Mouse (Mus musculus): Measurements from ENCODE around the gene Catsper3. TPM values are rescaled to one million over a fixed set of nuclear protein-coding genes. Genes with fewer than 3 reads are reported as not detected.

Catsper3 gene
- total RNA-seq, 2 experiments from 2014 or later, result not detected

DNA sequence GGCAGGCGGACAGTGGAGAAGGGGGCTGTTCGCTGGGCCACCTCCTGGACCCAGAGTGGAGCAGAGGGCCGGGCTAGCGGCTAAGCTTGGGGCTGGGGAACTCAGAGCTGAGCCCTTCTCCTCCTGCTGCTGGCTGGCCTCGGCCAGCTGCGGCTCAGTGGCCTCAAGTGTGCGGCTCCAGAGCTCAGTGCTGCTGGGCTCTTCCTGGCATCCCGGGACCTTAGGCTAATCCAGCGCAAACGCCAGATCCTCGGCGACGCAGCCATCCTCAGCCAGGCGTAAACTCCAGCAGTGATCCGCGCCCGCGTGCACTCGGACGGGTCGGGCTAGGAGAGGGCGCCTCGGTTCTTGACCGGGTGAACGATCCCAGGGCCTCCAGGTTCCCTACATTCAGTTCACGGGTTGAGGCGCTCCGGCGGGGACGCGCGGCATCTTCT is 40.9 kb downstream of the Catsper3 start:
- intact Hi-C loops (cut with DNase I), result loop anchor here (5.0 kb wide), 2 partner anchors 137 to 427 kb away; partner anchors contain the start of gene Neurog1
- no peak for DNase-seq (ENCODE audit: extremely low spot score in 1 of 2, low spot score in 2 of 2)

DNA sequence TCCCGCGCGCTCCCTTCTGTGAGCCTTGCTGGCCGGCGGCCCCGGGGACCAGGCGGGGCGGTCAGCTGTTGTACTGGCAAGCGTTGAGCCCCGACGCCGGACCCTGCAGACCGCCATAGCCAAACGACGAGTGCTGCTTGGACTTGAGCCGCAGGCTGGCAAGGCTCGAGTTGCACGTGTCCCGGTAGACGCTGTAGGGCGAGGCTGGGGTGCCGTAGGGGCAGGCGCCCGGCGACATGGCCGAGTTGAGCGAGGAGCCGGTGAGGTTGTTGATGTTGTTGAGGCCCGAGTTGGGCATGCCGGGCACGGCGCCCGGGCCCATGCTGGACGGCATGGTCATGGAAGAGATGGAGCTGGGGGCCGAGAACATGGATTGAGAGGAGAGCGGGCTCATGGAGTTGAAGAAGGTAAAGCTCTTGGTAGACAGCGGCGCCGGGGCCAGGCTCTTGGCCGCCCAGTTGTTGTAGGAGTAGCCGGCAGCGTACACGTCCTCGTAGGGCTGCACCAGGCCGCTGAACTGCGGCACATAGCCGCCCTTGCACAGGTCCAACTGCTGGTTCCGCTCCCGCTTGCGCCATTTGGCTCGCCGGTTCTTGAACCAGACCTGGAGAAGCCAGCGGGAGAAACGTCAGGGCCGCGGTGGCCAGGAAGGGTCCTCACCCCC is 41.8 kb downstream of the Catsper3 start:
- DNase-seq (ENCODE audit: extremely low spot score in 1 of 2, low spot score in 2 of 2), result no peak
- intact Hi-C loops (cut with DNase I), result loop anchor here (5.0 kb wide), 2 partner anchors 136 to 426 kb away; partner anchors contain the start of gene Neurog1

DNA sequence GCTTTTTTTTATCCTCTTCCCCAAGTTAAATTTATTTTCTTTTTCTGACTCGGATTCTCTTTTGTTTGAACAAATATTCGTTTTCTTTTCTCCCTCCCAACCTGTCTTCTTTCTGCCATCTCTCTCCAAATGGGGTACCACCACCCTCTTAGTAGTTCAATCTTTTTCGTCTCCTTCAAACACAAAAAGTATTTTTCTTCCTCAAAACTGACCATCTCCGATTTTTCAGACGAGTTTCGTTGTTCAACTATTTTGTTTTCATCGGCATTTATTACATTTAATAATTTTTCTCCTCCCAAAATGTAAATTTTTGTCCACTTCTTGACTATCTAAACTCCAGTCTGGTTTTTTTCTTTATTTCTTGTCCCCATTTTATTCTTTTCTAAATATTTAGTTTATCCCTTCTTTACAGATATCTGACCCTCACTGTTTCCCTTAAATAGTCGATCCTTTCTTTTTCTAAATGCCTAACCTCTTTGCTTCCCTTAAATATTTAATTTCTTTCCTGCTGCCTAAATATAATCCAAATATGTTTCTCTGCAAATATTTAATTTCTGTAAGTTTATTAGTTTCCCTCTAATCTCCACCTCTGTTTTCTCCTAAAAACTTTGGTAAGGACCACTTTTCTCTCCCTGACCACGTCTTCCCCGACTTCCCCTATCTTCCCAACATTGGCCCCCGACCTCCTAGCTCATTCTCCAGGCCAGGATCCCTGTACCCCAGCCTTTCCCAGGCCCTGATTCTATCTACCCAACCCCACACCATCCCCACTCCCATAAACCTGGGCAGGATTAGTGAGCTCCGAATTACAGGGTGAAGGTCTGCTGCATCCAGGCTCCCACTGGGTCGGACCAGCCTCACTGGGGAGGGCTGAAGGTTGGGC is 42.7 kb downstream of the Catsper3 start:
- intact Hi-C loops (cut with DNase I), result loop anchor here (5.0 kb wide), 2 partner anchors 135 to 425 kb away; partner anchors contain the start of gene Neurog1
- no peak for DNase-seq (ENCODE audit: extremely low spot score in 1 of 2, low spot score in 2 of 2)

DNA sequence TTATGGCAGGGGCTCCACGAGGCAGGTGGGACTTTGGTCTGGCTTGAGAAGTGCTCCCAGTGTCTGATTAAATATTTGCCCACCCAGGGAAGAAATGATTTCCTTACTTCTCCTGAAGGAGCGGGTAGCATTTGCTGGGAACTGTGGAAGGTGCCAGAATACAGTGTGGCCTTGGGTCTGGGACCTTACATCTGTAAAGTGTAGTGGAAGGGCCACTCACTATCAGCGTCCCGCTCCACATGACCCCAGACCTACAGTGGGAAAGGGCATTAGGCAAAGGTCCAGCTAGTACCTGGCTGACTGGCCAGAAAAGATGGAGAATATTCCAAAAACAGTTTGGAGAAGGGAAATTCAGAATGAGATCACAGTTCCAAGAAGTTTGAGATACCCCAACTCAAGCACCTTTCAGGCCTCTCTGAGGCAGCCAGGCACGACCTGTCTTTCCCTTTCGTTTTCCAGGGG is 43.3 kb downstream of the Catsper3 start:
- intact Hi-C loops (cut with DNase I), result loop anchor here (5.0 kb wide), 2 partner anchors 135 to 425 kb away; partner anchors contain the start of gene Neurog1
- DNase-seq (ENCODE audit: extremely low spot score in 1 of 2, low spot score in 2 of 2), result no peak

DNA sequence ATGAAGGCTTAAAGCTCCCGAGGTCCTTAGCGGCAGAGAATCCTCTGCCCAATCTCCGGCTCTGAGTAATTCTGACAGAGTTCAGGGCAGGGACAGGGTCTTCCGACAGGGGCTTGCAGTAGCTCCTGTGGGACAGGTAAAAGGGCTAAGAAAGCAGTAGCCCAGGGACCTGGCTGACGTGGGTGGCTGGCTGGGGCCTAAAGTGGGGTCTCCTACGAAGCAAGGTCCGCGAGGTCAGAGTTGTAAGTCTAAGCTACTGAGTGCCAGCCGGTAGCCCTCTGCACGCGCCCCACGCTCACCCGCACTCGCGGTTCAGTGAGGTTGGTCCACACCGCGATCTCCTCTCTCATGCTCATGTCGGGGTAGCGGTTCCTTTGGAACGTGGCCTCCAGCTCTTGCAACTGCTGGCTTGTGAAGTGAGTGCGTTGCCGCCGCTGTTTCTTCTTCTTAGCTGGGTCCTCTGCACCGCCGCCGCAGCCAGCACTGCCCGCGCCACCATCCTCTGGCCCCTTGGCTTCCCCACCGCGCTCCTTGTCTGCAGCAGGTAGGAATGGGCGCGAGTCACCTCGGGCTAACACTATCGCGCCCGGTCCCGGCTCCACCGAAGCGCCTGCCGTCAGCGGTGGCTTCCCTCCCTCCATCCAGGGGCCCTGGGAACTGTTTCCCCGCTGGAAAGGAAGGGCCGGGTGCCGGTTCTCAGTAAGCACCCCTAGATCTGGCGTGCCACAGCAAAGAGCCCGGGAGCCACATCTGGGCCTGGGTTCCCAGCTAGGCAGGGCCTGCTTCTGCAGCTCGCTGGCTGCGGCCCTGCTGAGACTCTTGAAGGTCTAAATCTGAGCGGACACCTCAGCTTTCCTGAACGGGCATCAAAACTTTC is 44.0 kb downstream of the Catsper3 start:
- DNase-seq (ENCODE audit: extremely low spot score in 1 of 2, low spot score in 2 of 2), result no peak
- intact Hi-C loops (cut with DNase I), result loop anchor here (5.0 kb wide), 2 partner anchors 134 to 424 kb away; partner anchors contain the start of gene Neurog1

DNA sequence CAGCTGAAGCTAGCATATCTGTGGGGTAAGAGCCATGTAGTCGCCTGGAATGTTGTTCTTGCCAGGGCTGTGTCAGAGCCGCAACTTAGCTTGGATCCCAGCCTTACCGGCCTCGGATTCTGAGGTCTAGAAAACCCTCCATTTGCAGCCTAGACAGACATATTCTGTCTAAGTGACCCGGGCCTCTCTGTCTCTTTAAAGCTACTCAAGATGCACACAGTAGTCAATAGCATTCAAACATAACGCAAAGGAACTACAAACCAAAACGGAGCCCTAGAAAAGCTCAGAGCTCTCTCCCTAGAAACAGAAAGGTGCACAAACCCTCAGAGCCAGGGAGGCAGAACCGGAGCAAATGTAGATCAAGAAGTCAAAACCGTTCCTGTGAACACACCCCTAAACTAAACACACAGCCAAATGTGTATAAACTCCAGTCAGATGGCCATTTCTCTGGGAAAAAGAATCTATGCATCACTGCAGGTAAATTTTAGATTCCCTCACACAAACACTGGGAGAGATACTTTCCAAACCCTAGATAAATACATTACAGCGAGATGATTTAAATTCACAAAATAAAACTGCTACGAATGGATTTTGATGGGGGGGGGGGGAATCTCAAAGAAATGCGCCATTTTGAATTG is 44.8 kb downstream of the Catsper3 start:
- no peak for DNase-seq (ENCODE audit: extremely low spot score in 1 of 2, low spot score in 2 of 2)
- intact Hi-C loops (cut with DNase I), result loop anchor here (5.0 kb wide), 2 partner anchors 133 to 423 kb away; partner anchors contain the start of gene Neurog1

DNA sequence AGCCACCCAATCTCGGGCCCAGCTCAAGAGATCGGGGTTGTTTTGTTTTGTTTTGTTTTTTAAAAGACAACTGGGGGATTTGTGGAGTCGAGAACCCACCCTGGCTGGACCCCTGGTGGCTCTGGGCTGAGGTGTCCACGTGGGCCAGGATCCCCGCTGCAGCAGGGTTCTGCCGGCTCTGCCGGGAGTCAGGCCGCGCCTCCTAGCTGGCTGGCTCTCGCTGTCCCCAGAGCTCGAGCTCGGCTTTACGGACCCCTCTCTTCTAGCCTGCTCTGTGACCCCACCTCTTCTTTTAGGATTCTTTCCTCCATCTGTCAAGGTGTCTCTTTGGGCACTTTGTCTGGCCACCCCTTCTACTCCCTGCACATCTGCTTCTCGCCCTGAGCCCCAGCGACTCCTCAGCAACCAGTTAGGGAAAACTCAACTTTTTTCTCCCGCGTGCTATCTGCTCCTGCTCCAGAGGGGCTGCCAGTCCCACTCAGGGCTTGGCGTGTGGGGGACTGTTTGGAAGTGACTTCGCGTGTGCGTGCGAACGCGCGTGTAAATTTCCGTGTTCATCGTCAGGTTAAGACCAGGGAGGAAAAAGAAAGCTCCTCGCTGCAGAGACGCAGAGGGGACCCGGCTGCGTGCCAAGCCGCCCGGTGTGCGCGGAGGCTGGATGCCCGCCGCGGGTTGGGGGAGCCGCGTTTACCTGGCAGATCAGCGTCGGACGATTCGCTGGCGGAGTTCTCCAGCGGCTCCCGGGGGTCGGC is 45.9 kb downstream of the Catsper3 start:
- intact Hi-C loops (cut with DNase I), result no loop called here

DNA sequence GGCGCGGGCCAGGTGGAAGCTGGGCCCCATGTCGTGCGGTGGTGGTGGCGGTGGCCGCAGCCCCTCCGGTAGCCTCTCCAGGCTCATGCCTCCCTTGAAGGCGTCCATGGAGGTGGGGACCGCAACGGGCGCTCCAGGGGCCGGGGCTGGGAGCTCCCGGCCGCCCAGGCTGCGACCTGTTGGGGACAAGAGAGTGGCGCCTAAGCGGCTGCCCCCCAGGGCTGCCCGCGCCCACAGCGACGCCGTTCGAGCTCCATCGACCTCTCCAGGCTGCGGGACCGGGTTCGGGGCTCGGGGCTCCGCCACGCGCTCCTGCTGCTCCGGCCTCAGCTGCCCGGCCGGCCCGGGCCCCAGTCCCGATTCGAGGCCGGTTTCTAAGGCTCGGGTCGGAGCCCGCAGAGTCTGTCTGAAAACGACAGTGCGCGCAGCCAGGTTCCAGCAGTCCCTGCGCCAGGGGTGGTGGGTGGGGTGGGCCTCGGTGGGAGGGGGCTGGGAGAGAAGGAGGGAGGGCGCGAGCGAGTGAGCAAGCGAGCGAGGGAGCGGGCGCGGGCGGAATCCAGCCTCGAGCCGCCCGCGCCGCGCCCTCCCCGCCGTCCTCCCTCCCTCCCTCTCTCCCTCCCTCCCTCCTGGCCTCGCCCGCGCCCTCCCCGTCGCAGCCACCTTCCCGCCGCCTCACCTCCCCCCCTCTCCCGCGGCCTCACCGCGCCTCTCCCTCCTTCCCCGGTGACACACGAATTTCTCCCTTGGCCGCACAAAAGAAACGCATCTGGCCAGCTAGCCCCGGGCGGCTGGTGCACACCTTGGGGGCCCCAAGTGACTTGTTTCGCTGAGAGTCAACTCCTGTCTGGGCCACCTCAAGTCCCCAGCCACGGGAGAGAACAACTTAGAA is 46.7 kb downstream of the Catsper3 start:
- no peak for DNase-seq (ENCODE audit: extremely low spot score in 1 of 2, low spot score in 2 of 2)
- intact Hi-C loops (cut with DNase I), result no loop called here

More for the DNA sequence above, 45.9 kb downstream of the Catsper3 start:
- DNase-seq (ENCODE audit: extremely low spot score in 1 of 2, low spot score in 2 of 2), result no peak

DNA sequence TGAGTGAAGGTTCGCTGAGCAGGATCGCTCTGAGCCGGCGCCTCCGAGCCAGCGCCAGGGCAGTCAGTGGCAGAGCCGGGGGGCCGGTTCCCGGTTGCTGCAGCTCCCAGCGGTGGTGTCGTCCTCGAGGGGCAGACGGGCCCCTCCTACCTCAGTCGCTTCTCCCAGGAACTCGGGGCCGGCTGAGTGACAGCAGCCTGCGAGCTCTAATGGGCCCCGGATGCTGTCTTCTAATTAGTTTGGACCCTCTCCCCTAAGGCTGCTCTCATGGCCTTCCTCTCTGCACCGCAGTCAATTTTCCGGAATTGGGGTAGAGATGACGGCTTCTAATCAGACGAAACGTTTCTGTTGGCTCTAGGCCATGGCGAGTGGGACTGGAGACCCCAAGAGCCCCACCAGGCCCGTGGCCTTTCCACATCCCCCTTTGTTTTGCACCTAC is 47.4 kb downstream of the Catsper3 start:
- intact Hi-C loops (cut with DNase I), result no loop called here
- DNase-seq (ENCODE audit: extremely low spot score in 1 of 2, low spot score in 2 of 2), result no peak

DNA sequence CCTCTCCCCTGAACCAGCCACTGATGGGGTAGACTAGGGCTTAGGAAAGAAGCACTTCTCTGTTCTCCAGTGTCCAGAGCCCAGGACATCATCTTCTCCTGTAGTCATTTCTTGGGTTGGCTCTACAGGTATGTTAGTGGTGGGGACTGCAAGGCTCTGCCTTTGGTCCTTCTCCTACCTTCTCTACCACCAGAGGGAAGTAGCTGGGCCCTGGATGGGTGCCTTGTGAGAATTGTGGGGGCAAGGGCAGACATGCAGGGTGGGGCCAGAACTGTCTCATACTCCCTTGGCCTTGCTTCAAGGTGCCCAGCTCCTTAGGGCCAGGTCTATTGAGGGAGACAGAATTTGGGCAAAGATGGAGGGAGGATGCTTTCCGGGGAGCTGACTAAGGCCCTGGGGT is 48.2 kb downstream of the Catsper3 start:
- intact Hi-C loops (cut with DNase I), result no loop called here
- no peak for DNase-seq (ENCODE audit: extremely low spot score in 1 of 2, low spot score in 2 of 2)

DNA sequence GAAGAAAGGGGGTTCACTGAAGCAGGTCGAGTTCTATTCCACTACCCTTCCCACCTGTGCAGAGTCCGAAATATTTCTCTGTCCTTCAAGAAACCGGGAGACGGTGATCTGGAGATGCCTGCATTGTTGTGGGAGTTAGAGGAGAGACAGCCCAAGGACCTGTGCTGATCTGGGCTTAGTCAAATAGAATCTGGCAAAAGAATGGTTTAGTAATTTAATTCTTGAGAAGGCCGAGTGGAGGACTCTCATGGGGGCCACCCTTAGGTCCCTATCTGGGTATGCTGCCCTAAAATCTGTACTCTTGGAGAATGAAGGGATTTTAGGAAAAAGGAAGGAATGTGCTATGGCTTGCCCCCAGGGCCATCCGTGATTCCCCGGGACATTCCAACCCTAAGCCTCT is 49.6 kb downstream of the Catsper3 start:
- intact Hi-C loops (cut with DNase I), result no loop called here
- DNase-seq (ENCODE audit: extremely low spot score in 1 of 2, low spot score in 2 of 2), result no peak

DNA sequence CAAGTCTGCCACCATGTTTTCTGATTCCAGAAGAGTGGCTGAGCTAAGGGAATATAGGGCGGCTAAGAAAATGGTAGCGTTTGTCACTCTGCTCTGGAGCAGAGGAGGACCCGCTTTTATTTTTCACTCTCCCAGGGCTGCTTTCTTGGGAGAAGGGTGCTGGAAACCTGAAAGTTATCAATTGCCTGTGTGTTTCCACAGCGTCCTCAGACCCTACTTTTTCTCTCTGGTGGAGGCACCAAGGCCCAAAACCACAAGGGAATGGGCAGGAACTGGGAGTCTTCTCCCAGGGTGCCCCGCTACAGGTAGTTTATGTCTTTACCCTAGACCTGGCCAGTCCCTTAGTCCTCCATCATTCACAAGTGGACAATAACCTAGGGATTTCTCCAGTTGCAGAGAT is 50.3 kb downstream of the Catsper3 start:
- intact Hi-C loops (cut with DNase I), result no loop called here
- no peak for DNase-seq (ENCODE audit: extremely low spot score in 1 of 2, low spot score in 2 of 2)

DNA sequence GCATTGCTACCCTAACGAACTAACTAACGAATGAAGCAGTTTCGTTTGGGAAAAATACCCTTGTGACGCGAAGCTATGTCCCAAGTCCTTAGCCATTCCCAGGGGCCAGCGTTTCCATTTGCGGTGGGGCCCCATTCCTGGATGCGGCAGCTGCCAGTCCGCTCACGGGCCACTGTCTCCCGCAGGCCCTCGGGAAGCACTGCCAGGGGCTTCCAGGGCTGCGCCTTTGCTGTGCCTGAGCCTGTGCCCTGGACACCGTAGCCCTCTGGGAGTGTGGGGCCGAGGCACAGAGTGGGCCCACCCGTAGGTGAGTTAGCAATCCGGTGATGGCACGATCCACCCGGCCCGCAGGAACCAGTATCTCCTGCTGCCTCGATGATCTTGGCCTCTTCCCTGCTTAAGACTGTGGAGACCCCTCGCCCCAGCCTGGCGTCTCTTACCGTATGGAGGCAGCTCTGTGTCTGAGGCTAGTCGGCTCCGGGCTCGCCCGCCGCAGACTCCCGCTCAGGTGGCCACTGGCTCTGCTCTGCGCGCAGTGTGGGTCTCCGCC is 51.3 kb downstream of the Catsper3 start:
- no peak for DNase-seq (ENCODE audit: extremely low spot score in 1 of 2, low spot score in 2 of 2)
- intact Hi-C loops (cut with DNase I), result no loop called here

DNA sequence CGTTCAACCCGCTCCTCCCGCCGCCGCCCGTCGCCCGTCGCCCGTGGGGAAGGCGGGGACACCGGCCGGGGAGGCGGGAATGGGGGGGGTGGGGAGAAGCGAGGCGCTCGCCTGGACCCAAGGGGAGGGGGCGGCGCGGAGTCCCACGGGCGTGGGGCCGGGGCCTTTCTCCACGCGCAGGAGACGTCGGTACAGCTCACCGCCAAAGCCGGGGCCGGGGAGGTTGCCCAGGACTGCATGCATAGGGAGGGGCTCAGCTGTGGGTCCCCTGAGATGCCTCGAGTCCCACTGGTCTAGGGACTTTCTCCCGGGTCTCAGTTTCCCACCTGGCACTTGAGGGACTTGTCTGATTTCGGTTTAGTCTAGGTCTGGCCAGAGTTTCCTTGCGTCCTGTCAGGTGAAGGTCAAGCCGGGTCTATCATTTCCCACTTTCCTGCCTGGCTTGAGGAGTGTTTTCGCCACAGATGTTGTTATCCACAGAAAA is 51.8 kb downstream of the Catsper3 start, which contains the start of gene Pitx1:
Gene Pitx1, minus strand, starts transcription at position 51 of the 484 bp plus-strand sequence.
- DNase-seq (ENCODE audit: extremely low spot score in 1 of 2, low spot score in 2 of 2), result no peak
- intact Hi-C loops (cut with DNase I), result no loop called here

DNA sequence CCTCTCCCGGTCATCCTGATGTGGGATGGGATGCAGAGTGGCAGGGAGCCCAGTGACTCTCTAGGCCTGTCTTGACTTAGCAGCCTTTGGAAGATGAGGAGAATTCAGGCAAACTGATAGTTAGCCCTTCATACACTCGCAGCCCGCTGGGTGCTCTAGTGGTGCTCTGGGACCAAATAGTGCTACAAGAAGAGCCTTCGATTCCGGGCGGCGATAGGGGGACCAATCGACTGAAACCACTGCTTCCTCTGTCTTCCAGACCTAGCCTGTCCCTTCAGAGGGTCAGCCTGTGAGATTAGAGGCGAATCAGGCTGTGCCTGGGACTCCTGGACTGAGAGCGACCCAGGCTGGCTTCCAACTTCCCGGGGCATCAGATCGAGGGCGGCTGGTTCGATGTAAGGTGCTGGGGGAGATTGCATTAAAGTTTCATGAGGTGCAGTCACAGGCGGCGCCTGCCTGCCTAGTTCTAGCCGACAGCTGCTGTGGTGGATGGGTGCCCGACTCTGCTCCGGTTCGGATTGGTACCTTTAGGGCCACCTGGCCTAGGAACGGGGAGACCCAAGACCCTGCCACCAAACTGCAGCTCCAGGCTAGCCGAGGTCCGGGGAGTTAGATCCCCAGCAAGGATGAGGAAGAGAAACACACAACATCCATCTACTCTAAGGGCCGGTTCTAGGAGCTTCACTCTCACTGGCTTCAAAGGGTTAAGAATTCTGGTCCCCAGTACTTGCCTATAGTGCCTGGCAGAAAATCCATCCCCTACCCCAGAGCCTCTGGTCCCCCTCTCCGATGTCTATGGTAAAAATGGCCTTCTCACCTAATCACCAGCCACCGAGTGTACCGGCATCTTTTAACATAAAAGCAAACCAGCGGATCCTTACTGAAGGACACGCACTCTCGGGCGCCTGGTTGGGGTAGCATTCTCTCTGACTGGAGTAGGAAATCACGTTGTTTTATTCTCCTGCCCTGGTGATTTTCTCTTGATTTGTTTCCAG is 52.7 kb downstream of the Catsper3 start:
- intact Hi-C loops (cut with DNase I), result no loop called here

More for the DNA sequence above, 52.7 kb downstream of the Catsper3 start:
- no peak for DNase-seq (ENCODE audit: extremely low spot score in 1 of 2, low spot score in 2 of 2)
